Mouse (Mus musculus): Measurements from ENCODE around the gene C1qa.

DNA sequence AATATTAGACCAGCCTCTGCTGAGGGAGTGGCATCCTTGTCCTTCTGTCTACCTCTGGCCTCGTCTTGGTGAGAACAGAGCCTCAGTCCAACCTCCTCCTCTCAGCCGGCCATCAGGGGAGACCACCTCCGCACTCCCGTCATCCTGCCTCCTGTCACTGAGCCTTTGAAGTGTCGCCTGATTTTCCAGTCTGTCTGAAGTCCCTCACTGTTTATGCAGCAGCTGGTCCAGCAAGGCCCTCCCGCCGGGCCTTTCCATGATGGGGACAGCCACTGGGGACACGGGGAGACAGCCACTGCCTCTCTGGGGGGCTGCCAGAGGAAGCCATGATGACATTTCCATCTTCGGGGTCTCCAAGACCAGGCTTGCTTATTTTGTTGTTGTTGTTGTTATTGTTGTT, 14.2 kb upstream of the C1qa start:
- TF ChIP-seq CTCF (conservative IDR thresholded peaks at IDR 0.05; ENCODE audit: low read length) (no peak), NANOG (IDR thresholded peaks at IDR 0.05; ENCODE audit: borderline replicate concordance, low read length) (no peak), POU5F1 (IDR thresholded peaks at IDR 0.05; ENCODE audit: borderline replicate concordance, low read length) (no peak)

Measured in E14TG2a.4 (cell line).